Mouse (Mus musculus) bone marrow, adult 2 months (tissue): ENCODE measurements around the gene Reln.

ENCODE experiments used
- CTCF ChIP-seq: fragments of 200-500 bp; IDR thresholded peaks from 2 replicates; pipeline ENCODE4 v1.5.1; 2011; ENCODE audit warnings: low read length, control low read depth; ENCODE audit not compliant: control insufficient read depth, insufficient read depth
- POLR2A ChIP-seq: fragments of 200-500 bp; IDR thresholded peaks from 2 replicates; pipeline ENCODE4 v1.6.1; 2011; ENCODE audit warnings: low read depth, mild to moderate bottlenecking, control low read depth, low read length, borderline replicate concordance; ENCODE audit not compliant: control insufficient read depth

- TF ChIP-seq CTCF (no peak), POLR2A (no peak)
These were observed 53.1 kb downstream of the Reln start for GRCm38 (mm10) chr5:22291409-22291808.
